Mouse (Mus musculus): ENCODE measurements around the gene Spata32.

The Spata32 gene

DNA sequence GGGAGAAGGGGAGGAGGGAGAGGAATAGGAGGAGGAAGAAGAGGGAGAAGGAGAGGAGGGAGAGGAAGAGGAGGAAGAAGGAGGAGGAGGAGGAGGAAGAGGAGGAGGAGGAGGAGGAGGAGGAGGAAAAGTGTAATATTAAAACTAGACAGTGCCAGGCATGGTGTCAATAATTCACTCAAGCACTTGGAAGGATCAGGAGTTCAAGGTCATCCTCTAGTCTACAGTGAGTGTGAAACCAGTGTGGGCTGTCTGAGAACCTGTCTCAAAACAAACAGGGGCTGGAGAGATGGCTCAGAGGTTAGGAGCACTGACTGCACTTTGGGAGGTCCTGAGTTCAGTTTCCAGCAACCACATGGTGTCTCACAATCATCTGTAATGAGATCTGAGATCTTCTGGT lies 15.9 kb downstream of the Spata32 start:
- no peak for DNase-seq (ENCODE audit: low read depth)

DNA sequence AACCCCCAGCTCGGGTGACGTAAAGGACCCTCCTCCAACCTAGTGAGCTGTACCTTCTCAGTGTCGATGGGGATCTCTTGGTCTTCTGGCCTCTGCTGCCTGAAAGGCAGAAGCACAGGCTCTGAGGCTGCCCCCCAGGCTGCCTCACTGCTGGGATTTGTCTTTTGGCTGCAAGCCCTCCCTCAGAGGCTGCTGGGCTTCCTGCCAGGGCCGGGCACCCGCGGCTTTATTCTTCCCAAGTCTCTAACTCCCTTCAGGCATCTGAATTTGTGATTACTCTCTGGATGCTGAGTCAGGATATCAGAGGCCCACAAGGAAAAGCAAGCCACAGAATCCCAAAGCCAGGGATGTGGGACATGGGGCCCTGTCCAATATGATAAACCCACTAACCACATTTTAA lies 16.6 kb downstream of the Spata32 start:
- DNase-seq (ENCODE audit: low read depth), result no peak

DNA sequence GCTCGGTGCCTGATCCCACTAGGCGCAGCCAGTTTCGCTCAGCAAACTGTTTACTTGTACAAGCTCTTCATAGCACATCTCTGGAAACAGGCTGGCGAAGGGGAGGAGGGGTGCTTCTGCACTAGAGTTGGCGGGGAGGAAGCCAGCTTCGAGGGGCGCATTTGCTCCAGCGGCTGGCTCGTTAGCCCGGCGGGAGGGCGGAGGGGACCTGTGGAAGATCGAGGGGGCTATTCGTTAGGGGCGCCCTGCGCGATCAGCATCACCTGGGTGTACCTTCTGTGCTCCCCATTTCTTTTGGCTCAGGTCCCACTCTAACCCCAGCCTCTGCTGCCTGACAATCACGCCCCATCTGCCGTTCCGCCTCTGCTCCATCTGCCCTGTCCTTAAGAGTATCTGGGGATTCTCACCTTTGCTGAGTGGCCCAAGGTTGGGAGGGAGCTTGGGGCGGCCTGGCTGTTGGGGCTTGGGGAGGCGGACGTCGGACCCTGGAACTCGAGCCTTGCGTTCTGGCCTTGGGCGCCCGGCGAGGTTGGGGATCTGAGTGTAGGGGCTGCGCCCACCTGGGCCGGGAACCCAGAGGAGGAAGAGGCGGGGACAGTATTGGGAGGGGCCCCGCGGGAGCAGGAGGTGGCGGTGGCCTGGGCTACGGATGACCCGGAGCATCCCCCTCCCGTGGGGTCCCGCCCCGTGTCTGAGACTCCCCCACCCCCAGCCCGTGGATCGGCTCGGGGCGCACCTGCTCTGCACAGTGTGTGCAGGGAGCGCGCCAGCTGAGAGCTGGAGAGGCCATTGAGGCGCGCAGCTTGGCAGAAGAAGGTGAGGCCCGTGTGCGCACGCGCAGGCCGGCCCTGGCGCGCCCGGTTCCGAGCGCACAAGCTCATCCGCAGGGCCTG lies 19.1 kb downstream of the Spata32 start:
- DNase-seq (ENCODE audit: low read depth), result no peak

DNA sequence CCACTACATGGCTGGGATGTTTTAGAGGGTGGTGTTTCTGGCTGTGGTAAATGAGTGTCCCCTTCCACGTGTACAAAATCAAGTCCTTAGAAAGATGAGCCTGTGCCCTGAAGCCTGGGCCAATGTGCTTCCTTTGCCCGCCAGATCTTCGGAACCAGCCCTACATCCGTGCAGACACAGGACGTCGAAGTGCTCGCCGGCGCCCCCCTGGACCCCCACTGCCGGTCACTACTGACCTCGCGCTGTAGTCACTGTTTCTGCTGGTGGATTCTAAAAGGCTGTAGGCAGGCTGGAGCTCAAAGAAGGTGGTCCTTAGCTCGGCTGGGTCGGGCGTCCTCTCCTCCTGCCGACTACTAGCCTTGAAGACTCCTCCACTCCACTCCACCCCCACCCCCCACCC lies 19.9 kb downstream of the Spata32 start:
- DNase-seq (ENCODE audit: low read depth), result no peak

DNA sequence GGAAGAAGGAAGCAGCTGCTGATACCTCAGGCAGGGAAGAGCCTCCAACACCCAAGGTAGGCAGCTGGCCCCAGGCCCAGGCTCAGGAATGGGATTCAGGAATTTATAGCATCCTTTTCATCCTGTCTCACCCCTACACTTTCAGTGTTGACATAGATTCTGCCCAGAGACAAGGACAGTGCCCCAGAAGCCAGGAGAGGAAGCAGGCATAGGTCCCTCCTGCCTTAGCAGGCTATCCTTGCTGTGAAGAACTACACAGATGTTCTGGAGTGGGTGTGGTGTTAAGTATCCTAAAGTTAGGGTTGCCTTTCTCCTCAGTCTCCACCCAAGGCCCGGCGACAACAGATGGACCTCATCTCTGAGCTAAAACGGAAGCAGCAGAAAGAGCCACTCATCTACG lies 20.9 kb downstream of the Spata32 start:
- DNase-seq (ENCODE audit: low read depth), result no peak

DNA sequence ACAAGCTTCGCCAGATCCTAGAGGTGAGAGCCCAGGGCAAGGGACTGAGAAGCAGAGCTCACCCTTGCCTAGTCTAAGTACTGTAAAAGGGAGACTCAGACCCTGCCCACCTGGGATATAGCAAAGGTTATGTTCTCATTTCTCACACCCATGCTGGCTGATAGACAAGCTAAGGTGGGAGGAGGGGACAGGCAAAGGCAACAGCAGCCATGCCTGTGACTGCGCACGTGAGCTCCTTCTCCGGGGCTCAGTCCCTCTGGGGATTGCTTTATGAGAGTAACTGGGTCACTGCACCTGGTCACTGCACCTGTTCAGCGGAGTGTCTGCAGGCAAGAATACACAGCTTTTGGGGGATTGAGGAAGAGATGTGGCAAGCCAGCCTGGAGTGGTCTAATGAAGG lies 22.6 kb downstream of the Spata32 start:
- no peak for DNase-seq (ENCODE audit: low read depth)

DNA sequence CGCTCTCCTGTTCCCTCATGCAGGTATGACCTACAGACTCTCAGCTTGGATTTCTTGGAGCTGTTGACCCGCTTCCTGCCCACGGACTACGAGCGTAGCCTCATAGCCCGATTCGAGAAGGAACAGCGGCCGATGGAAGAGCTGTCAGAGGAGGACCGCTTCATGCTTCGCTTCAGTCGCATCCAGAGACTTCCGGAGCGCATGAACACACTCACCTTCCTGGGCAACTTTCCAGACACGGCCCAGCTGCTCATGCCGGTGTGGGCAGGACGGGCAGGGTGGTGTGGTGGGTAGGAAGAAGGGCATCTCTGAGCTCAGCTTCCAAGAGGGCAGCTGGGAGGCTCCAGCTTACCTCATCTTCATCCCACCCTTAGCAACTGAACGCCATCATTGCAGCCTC lies 23.0 kb downstream of the Spata32 start:
- DNase-seq (ENCODE audit: low read depth), result no peak

DNA sequence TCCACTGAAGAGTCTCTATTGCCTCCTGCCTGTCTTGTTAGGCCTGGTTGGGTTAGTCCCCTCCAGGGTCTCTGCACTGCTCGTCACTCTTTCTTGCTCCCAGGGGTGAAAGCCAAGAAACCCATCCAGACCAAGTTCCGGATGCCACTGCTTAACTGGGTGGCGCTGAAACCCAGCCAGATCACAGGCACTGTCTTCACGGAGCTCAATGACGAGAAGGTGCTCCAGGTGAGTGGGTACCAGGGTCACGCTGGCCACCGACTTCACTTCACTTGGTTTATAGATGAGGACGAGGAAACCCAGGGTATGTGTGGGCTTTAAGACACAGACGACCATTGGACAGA lies 24.4 kb downstream of the Spata32 start:
- DNase-seq (ENCODE audit: low read depth), result no peak

DNA sequence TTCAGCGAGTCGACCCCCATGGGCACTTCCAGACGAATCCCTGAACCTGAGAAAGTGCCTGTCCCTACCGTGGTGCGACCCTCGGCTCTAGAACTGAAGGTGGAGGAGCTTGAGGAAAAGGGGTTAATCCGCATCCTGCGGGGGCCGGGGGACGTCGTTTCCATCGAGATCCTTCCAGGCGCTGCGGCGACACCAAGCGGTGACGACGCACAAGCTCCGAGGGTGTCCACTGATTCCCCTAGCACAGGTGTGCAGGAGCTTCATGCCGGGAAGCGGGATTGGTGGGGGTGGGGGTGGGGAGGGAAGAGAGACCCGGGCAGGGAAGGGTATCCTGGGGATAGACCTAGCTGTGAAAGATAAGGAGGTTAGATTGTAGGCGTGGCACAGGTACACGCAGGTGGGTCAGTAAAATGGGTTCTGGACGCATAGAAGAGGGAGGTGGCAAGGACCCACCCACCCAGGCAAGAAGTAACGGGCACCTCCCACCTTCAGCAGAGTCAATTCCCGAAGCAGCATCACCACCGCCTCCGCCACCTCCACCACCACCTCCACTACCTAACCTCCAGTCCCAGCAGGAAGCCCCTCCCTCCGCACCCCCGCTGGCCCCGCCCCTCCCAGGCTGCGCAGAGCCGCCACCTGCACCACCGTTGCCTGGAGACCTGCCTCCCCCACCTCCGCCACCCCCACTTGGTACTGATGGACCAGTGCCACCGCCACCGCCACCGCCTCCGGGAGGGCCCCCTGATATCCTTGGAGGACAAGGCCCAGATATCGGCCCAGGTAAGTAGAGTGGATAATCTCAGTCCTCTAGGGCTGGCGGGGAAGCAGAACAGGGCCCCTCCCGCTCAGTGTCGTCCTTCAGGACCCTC lies 25.0 kb downstream of the Spata32 start:
- no peak for DNase-seq (ENCODE audit: low read depth)

DNA sequence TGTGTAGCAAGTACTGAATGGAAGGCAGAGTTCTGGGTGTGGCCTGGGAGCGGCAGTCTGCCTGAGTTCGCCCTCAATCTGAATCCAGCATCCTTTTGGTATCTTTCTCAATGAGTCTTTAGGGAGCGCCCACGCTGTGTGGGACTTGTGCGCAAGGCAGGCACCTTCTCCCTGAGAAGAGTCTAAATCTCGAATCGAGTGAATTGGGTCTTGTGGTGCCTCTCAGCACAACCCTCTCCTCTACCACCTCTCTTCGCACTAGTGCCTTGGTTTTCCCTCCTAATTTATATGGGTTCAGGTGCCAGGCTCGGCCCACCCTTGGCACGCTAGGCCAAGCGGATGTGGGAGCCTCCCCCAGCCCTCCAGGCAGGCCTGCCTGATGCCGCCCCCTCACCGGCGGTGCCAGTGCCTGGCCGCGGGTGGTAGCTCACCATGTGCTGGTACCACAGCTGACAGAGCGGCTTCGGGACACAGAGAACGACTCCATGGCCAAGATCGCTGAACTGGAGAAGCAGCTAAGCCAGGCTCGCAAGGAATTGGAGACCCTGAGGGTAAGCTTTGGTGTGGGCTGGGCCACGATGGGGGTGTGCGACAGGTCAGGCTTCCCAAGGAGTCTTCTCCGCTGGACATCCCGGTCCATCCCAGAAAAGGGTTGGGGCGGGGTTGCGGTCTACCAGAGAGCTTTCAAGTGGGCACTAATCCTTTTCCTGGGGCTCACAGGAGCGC lies 25.8 kb downstream of the Spata32 start:
- no peak for DNase-seq (ENCODE audit: low read depth)

DNA sequence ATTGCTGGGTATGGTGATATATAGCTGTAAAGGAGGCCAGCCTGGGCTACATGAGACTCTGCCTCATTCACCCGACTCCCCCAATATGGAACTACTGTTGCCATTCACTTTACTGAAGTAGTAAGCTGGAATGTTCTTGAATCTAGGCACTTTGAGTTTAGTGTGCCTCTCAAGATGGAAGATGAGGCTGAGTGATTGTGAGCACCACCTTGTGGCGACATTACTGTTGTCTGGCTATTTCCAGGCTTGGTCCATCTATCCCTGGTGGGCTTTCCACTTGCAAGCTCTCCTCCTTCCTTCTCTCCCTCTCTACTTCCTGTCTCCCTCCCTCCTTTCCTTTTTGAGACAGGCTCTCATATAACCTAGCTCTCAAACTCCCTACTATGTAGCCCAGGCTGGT lies 33.3 kb downstream of the Spata32 start:
- peak; percentile 81 for DNase-seq (ENCODE audit: low read depth)

DNA sequence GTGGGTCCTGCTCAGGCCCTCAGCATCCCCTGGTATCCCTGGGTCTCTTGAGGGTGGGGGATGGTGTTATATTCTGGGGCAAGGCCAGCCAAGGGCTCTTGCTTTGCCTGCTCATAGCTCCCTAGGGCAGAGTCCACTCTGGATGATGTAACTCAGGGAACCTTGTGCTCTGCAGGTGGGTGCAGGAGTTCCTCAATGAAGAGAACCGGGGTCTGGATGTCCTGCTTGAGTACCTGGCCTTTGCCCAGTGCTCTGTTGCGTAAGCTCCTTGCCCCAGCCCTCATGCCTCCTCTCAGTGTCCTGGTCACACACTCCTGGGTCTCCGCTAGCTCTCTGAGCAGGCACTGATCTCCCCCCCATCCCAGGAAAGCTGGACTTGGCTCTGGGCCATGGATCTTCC lies 36.3 kb downstream of the Spata32 start:
- no peak for DNase-seq (ENCODE audit: low read depth)

DNA sequence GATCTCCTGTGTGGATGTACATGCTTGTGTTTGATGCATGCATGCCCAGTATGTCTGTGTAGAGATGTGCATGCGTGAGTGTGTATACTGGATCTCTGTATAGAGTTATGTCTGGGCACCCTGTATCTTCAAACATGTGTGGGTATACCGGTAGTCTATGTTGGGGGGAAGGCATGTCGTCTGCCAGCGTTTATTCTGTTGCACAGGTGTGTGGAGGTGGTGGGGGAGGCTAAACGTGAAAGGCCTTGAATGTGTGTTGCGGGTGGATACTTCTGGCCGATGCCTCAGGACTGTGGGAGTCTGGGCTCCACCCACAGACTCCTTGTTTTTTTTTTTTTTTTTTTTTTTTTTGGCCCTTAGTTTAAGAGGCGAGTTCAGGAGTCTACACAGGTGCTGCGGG lies 36.9 kb downstream of the Spata32 start:
- DNase-seq (ENCODE audit: low read depth), result no peak

DNA sequence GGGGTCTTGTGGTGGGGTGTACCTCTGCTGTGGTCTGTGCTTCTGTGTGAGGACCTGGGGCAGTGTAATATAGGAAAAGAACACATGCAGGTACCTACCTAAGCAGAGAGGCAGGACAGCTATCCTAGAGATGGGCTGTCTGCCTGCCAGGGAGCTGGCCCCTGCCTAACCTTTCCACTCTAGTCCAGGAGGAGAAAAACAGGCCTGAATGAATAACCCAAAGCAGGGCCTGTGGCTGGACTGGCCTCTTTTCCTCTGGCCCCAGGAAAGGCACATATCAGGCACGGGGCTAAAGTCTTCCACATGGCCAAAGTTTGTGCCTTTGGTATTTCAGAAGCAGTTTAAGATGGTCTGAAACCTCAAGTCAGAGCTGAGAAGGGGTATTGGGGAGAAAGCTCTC lies 37.8 kb downstream of the Spata32 start:
- no peak for DNase-seq (ENCODE audit: low read depth)

DNA sequence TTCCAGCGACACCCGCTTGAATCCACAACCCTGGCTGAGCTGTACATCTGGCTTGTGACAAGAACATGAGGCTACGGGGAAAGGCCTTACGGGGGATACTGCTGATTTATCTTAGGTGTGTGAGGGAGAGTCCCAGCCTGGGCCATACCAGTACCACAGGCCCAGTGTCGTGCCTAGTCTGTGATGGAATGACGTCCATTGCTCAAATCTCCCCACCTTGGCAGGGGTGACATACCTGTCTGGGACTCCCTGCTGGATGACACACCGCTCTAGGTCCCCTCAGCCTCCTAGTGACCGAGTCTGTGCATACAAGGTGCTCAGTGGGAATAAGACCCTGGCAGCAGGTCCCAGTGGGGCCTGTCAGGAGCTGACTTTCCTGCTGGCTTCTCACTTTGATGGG lies 39.5 kb downstream of the Spata32 start:
- DNase-seq (ENCODE audit: low read depth), result peak; percentile 50

DNA sequence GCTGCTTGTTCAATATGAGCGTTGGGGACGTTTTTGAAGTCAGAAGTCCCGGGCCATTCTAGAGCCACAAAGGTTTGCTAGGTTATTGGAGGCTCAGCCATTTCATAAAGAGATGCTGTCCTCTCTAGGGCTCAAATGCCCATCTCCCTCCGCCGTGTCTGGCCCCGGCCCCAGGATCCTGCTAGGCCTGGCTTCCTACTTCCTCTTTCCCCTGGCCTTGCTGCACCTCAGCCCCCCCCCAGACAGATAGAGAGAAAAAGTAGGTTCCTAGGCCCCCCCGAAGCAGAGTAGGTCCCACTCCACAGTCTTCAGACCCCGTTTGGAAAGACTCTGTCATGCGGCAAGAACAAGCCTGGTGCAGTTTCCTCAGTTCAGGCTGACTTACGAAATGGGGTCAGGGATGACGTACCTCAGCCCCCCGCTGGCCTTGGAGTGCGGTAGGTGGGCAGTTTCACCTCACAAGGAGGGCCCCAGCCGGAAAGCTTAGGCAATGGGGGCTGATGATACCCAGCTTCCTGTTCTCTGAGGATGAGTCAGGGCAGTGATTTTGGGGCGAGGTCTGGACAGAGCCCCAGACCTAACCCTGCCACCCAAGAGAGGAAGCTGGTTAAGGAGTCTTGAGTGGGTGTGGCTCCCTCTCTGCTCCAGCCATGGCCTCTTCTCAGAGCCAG lies 40.3 kb downstream of the Spata32 start:
- DNase-seq (ENCODE audit: low read depth), result peak; percentile 79

DNA sequence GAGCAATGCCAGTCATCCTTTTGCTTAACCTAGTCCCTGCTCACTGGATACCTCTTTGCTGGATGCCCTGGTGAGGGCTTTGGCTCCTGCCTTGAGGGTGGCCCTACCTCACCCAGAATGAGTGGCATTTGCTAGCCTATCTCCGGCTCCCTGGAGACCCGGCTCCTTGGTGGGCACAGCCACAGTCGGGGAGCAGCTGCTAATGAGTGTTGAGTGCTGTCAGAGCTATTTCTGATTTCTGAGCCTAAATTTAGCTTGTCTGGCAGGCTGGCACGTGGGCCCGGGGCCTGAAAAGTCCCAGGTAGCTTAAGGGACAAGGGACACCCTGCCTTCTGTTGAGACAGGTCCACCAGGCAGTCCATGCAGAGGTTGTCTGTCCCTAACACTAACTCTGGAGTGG lies 41.0 kb downstream of the Spata32 start:
- DNase-seq (ENCODE audit: low read depth), result no peak

DNA sequence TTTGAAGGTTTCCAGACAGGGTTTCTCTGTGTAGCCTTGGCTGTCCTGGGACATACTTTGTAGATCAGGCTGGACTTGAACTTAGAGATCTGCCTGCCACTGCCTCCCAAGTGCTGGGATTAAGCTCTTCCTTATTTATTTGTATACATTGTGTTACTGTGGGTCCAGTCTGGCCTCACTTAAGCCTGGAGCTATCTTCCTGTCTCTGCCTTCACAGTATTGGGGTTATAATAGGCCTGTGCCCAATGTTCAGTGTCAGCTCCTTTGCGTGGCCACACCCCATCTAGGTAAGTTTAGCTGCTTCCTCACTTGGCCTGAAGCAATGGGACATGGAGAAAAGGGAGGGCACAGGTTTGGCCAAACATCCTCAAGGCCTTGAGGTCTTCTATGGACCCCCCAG lies 41.7 kb downstream of the Spata32 start:
- peak; percentile 58 for DNase-seq (ENCODE audit: low read depth)

DNA sequence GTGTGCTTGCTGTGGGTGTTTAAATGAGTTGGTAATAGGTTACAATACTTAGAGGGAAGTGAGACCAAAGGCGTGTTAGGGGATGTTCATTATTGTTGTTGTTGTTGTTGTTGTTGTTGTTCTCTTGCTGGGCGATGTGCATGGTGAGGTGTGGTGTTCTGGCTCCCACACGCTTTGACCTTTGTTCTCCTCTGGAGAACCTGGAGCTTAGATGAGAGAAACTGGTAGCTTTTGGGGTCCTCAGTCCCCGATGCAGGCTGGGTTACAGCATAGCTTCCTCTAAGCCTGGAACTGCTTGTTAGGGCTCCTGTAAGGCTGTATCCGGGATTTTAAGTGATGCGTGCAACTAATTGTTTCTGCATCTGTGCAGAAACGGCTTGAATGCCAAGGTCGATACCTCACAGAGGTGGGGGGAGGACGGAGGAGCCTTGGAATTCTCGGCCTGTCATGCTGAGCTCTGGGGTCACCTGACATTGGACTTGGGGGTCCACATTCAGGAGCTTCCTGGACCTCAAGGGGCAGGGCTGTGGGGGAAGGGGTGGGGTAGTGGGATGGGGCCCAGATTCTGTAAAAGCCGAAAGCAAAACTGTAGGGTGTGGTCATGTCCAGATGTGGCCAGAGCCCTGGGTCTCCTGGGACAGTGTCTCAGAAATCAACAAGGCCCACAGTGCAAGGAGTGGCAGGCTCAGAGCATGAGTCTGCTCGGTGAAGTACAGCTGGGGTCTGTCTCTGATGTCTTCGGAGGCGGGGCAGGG lies 42.4 kb downstream of the Spata32 start:
- peak; percentile 71 for DNase-seq (ENCODE audit: low read depth)

DNA sequence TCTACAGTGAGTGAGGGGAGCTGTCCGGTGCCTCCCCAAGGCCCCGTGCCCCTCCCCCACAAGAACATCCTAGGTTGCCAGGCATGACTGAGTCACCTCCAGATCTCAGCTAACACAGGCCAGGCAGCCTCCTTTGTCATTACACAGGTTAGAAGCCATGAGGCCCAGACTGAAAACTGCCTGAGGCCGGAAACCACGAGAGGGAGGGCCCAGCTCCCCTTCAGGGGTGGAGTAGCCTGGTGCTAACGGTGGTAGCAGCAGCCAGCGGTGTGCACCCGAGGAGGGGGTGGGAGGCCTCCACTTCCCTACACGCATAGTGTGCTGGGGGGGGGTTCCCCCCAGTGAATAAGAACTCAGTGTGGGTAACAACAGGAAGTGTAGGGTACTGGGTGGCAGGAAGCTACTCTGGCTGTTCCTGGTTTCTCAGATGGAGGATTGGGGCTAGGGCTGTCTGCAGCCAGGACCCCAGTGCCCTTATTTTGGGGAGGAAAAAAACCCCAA lies 43.3 kb downstream of the Spata32 start:
- DNase-seq (ENCODE audit: low read depth), result peak; percentile 97

DNA sequence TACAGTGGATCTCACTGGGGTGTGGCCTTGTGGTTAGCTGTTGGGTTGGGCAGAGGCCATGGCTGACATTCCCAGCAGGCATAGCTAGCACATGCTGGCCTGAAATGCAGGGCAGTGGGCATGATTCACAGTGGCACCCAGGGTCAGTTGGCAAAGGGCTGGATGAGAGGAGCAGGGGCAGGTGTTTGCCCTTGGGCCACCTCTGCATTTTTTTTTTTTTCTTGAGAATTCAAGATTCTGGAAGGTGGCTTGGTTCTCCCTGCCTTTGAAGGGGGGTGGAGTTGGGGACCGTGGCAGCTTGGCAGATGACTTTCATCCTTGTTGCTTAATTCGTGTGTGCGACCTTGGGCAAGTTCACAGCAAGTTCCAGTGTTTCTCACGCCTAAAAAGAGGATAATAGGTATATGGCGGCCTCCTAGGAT lies 43.8 kb downstream of the Spata32 start:
- DNase-seq (ENCODE audit: low read depth), result no peak

All from induced T-regulatory cell, adult 2 months (primary cell).